Mouse (Mus musculus): ENCODE measurements around the gene Lrrd1. TPM values are rescaled to one million over a fixed set of nuclear protein-coding genes. Genes with fewer than 3 reads are reported as not detected.

Gene Lrrd1
- polyA plus RNA-seq, 1 experiment, result not detected

Other genes starting within 250 kb of the Lrrd1 start
- gene Pex1, start 249.1 kb upstream of the Lrrd1 start, polyA plus RNA-seq (2012; rRNA removed), result 14.5 and 15.4 TPM in 2 replicates
- gene Rbm48, start 248.6 kb upstream of the Lrrd1 start, polyA plus RNA-seq (2012; rRNA removed), result 8.6 and 10.7 TPM in 2 replicates
- 0.24 and 0.67 TPM in 2 replicates for gene Tmbim7, start 194.0 kb upstream of the Lrrd1 start, polyA plus RNA-seq (2012; rRNA removed)
- gene Gatad1, start 188.0 kb upstream of the Lrrd1 start, polyA plus RNA-seq (2012; rRNA removed), result 55.0 and 56.2 TPM in 2 replicates
- gene Ankib1, start 42.2 kb upstream of the Lrrd1 start, polyA plus RNA-seq (2012; rRNA removed), result 9.5 and 9.6 TPM in 2 replicates
- 9.7 and 9.9 TPM in 2 replicates for gene Krit1, start 42.0 kb upstream of the Lrrd1 start, polyA plus RNA-seq (2012; rRNA removed)
- gene Mterf1a, start 48.8 kb downstream of the Lrrd1 start, polyA plus RNA-seq (2012; rRNA removed), result 1.2 and 1.5 TPM in 2 replicates
- 6.8 and 8.7 TPM in 2 replicates for gene Akap9, start 82.9 kb downstream of the Lrrd1 start, polyA plus RNA-seq (2012; rRNA removed)